Mouse (Mus musculus) hindbrain, postnatal 0 days (tissue): ENCODE data around the gene Fam166b. TPM values are rescaled to one million over a fixed set of nuclear protein-coding genes. Genes with fewer than 3 reads are reported as not detected.

Experiments
- ATAC-seq: fragments of 200-750 bp; cut with Nextera tagmentation; 2 replicates; pipeline ENCODE4 v1.8.0; 2017; ENCODE audit warnings: mild to moderate bottlenecking, moderate TSS enrichment, moderate library complexity
- DNase-seq: peaks from one replicate; pipeline ENCODE4 v3.0.0-alpha.2; 2015; ENCODE audit warnings: low spot score
- H3K27ac ChIP-seq: fragments of 300-500 bp; sonication (generic); 2 replicates; pipeline ENCODE4 v1.5.1; 2014; ENCODE audit warnings: mild to moderate bottlenecking
- H3K27me3 ChIP-seq: fragments of 300-500 bp; sonication (generic); 2 replicates; pipeline ENCODE4 v1.6.1; 2014; ENCODE audit warnings: low read length, mixed read lengths; ENCODE audit not compliant: insufficient read depth
- H3K36me3 ChIP-seq: fragments of 300-500 bp; sonication (generic); 2 replicates; pipeline ENCODE4 v1.6.1; 2014; ENCODE audit warnings: low read length, mixed read lengths; ENCODE audit not compliant: insufficient read depth
- H3K4me1 ChIP-seq: fragments of 300-500 bp; sonication (generic); 2 replicates; pipeline ENCODE4 v1.6.1; 2014; ENCODE audit warnings: antibody characterized with exemption, low read length, mixed read lengths; ENCODE audit not compliant: insufficient read depth
- H3K4me2 ChIP-seq: fragments of 300-500 bp; sonication (generic); 2 replicates; pipeline ENCODE4 v1.6.1; 2014; ENCODE audit warnings: low read depth, mild to moderate bottlenecking, low read length, moderate library complexity, mixed read lengths
- H3K4me3 ChIP-seq: fragments of 300-500 bp; sonication (generic); 2 replicates; pipeline ENCODE4 v1.5.1; 2014; ENCODE audit warnings: low read length
- H3K9ac ChIP-seq: fragments of 300-500 bp; sonication (generic); replicated peaks from 2 replicates; pipeline ENCODE4 v1.6.1; 2014; ENCODE audit warnings: mild to moderate bottlenecking, low read length, moderate library complexity, mixed read lengths
- H3K9me3 ChIP-seq: fragments of 300-500 bp; sonication (generic); 2 replicates; pipeline ENCODE4 v1.6.1; 2016; ENCODE audit warnings: low read length, mixed read lengths
- CTCF ChIP-seq: IDR thresholded peaks from 2 replicates; pipeline ENCODE4 v1.5.1; 2016; ENCODE audit warnings: antibody characterized with exemption, control low read depth, low read depth
- WGBS: fragments of 180-500 bp; shearing (Covaris S2); extraction: QIAGEN DNeasy Blood & Tissue Kit; methylation state at CpG from one replicate; pipeline ENCODE4 v1.1.7; 2014; 5-methylcytosine and 5-hydroxymethylcytosine counted together
- polyA plus RNA-seq: library from polyadenylated mRNA; unstranded; fragments of >200 nt; fragmentation: Nextera tagmentation; extraction: Ambion mirVana; gene quantifications from 2 replicates; pipeline ENCODE4 v1.2.1, GENCODE M21; 2015
- total RNA-seq: library from RNA; depleted of rRNA; stranded (reverse); fragments of >200 nt; gene quantifications from 2 replicates; pipeline ENCODE4 v1.2.3, GENCODE M21; 2014

The Fam166b gene
- total and polyA plus RNA-seq, 2 experiments from 2014 or later: 1.4 to 1.6 TPM

- DNase-seq (no peak), ATAC-seq (no peak)
- Histone ChIP-seq H3K27me3 (no peaks in the 10 kb centered on the region), H3K9ac (no peak overlapping the region), H3K27ac (no peak overlapping the region), H3K4me1 (no peaks in the 10 kb centered on the region), H3K4me3 (no peak overlapping the region), H3K36me3 (peaks cover 59% of the 10 kb centered on the region), H3K9me3 (no peaks in the 10 kb centered on the region), H3K4me2 (no peak overlapping the region)
- WGBS: 37% methylated on average over 14 of the region's 14 CpGs
- no peak for TF ChIP-seq CTCF
These were observed 3.7 kb downstream of the Fam166b start for GRCm38 (mm10) chr4:43425197-43425596.

GRCm38 (mm10) chr4:43424072-43424471 lies 4.9 kb downstream of the Fam166b start:
- WGBS: 84% methylated on average over 9 of the region's 9 CpGs
- no peaks in the 10 kb centered on the region for H3K27me3 ChIP-seq
- no peak overlapping the region for H3K9ac ChIP-seq
- no peaks in the 10 kb centered on the region for H3K4me1 ChIP-seq
- TF ChIP-seq CTCF: no peak
- DNase-seq (no peak), ATAC-seq (no peak)
- no peak overlapping the region for H3K27ac ChIP-seq
- H3K4me3 ChIP-seq: no peak overlapping the region
- H3K36me3 ChIP-seq: peaks cover 59% of the 10 kb centered on the region
- no peaks in the 10 kb centered on the region for H3K9me3 ChIP-seq
- no peak overlapping the region for H3K4me2 ChIP-seq

GRCm38 (mm10) chr4:43423267-43423934 lies 5.5 kb downstream of the Fam166b start:
- H3K27ac ChIP-seq: no peak overlapping the region
- no peak for TF ChIP-seq CTCF
- H3K36me3 ChIP-seq: peaks cover 59% of the 10 kb centered on the region
- H3K9me3 ChIP-seq: no peaks in the 10 kb centered on the region
- H3K4me2 ChIP-seq: no peak overlapping the region
- H3K4me3 ChIP-seq: no peak overlapping the region
- no peak for ATAC-seq
- no peak for DNase-seq
- no peaks in the 10 kb centered on the region for H3K4me1 ChIP-seq
- H3K27me3 ChIP-seq: no peaks in the 10 kb centered on the region
- 91% methylated on average over 20 of the region's 20 CpGs for WGBS
- H3K9ac ChIP-seq: no peak overlapping the region

- 81% methylated on average over 28 of the region's 28 CpGs for WGBS
- H3K4me1 ChIP-seq: no peaks in the 10 kb centered on the region
- H3K4me3 ChIP-seq: no peak overlapping the region
- no peak overlapping the region for H3K9ac ChIP-seq
- no peaks in the 10 kb centered on the region for H3K27me3 ChIP-seq
- no peaks in the 10 kb centered on the region for H3K9me3 ChIP-seq
- no peak overlapping the region for H3K4me2 ChIP-seq
- H3K27ac ChIP-seq: no peak overlapping the region
- ATAC-seq (no peak), DNase-seq (no peak)
- TF ChIP-seq CTCF: no peak
- H3K36me3 ChIP-seq: peaks cover 54% of the 10 kb centered on the region
These were observed 7.2 kb downstream of the Fam166b start for GRCm38 (mm10) chr4:43421632-43422240.

- TF ChIP-seq CTCF: peak; percentile 95
- Histone ChIP-seq H3K36me3 (peaks cover 54% of the 10 kb centered on the region), H3K9me3 (no peaks in the 10 kb centered on the region), H3K27me3 (no peaks in the 10 kb centered on the region), H3K27ac (no peak overlapping the region), H3K9ac (no peak overlapping the region), H3K4me2 (no peak overlapping the region), H3K4me1 (no peaks in the 10 kb centered on the region), H3K4me3 (no peak overlapping the region)
- 6% methylated on average over 6 of the region's 6 CpGs for WGBS
- DNase-seq: peak; percentile 93
- ATAC-seq: peak; percentile 41
These were observed 8.6 kb downstream of the Fam166b start for GRCm38 (mm10) chr4:43420305-43420704.

- H3K4me3 ChIP-seq: no peak overlapping the region
- H3K9me3 ChIP-seq: no peaks in the 10 kb centered on the region
- no peaks in the 10 kb centered on the region for H3K27me3 ChIP-seq
- DNase-seq (no peak), ATAC-seq (no peak; the same call in 1 of the 2 replicates)
- peaks cover 53% of the 10 kb centered on the region for H3K36me3 ChIP-seq
- no peak for TF ChIP-seq CTCF
- H3K4me2 ChIP-seq: no peak overlapping the region
- 70% methylated on average over 9 of the region's 9 CpGs for WGBS
- H3K9ac ChIP-seq: no peak overlapping the region
- peak overlapping the region; percentile 20; the same call in 1 of the 2 replicates for H3K27ac ChIP-seq
- no peaks in the 10 kb centered on the region for H3K4me1 ChIP-seq
These were observed 9.1 kb downstream of the Fam166b start for GRCm38 (mm10) chr4:43419801-43420281.
